Mouse (Mus musculus) lung, embryonic 14.5 days (tissue): Measurements from ENCODE around the gene Pank3. TPM values are rescaled to one million over a fixed set of nuclear protein-coding genes. Genes with fewer than 3 reads are reported as not detected.
A peak's percentile ranks its signal among the peaks of the same experiment; 100 is the strongest.

Experiments used
- microRNA counts: library from miRNA; unstranded; fragments of <30 nt; microRNA quantifications from one replicate; lab custom pipeline; 2016
- microRNA-seq: library from miRNA; unstranded; fragments of <30 nt; microRNA quantifications from one replicate; pipeline ENCODE4, GENCODE M21; 2016; ENCODE audit warnings: borderline number of aligned reads
- polyA plus RNA-seq: library from polyadenylated mRNA; unstranded; fragments of >200 nt; fragmentation: Nextera tagmentation; extraction: Ambion mirVana; gene quantifications from 2 replicates; pipeline ENCODE4 v1.2.1, GENCODE M21; 2014

Gene Pank3
- polyA plus RNA-seq, 1 experiment from 2014 or later = 22.5 TPM

MicroRNAs within 50 kb of the gene (microRNA counts, 519-probe panel; counts per million panel counts)
- 4,113 counts per million, percentile 85 among the panel's probes with 10 or more counts for microRNA mmu-miR-103 (lab: Ali Mortazavi, UCI)

Small RNA genes within 50 kb of the gene (microRNA-seq; reads per million reads assigned to microRNA genes)
- gene Mir103-1 = 6.4 reads per million, percentile 21 among the genes with 10 or more reads in this experiment

Other genes with a start within 250 kb of the Pank3 start
- gene Fbll1, start 29.4 kb downstream of the Pank3 start, polyA plus RNA-seq = 0.12 TPM in 1 of 2 replicates, not detected in the other
- 91.0 and 95.8 TPM in 2 replicates for gene Rars, start 65.0 kb downstream of the Pank3 start, polyA plus RNA-seq
- gene Wwc1, start 211.0 kb downstream of the Pank3 start, polyA plus RNA-seq = 17.0 and 17.4 TPM in 2 replicates